Mouse (Mus musculus): ENCODE measurements around the gene Foxred2. TPM values are rescaled to one million over a fixed set of nuclear protein-coding genes. Genes with fewer than 3 reads are reported as not detected.
A peak's percentile ranks its signal among the peaks of the same experiment; 100 is the strongest.

The Foxred2 gene
- polyA plus RNA-seq, 1 experiment from 2014 or later: 1.0 TPM

DNA sequence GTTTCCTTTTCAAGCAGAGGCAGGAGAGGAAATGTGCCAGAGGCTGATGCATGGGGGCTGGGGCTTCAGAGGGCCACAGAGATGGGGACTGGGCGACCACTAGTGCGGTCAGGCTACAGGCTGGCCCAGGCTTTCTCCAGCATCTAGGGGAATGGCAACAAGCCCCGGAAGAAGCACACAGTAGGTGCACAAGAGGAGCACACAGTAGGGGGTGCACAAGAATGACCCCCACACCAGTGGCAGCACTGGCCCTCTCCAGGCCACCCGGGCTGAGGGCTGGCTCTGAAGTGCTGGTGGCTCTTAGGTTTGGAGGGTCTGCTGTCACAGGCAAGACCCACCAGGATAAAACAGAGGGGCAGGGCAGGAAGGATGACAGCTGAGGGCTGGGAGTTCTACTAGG, 41.2 kb downstream of the Foxred2 start:
- peaks cover 62% of the 10 kb centered on the region for H3K36me3 ChIP-seq

DNA sequence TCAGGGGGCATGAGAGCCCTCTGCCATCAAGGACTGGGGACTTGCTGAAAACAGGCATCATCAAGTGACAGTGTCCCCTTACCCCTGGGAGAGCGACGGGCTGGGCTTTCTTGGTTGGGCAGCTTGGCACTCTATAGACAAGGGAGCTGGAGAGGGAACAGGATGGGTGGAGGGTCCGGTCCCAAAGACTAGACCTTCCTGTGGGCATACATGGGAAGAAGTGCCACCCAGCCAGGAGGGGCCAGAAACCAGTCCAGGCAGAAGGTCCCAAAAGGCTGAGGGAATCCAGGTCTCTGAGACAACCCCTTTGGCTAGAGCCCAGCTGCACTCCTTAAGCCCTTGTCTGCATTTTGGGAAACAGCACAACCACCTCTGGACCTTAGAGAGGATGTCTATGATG, 42.0 kb downstream of the Foxred2 start:
- Histone ChIP-seq H3K9ac (no peak overlapping the region), H3K9me3 (replicated peaks) (no peaks in the 10 kb centered on the region), H3K4me1 (replicated peaks) (peaks cover 20% of the 10 kb centered on the region; the same call in 1 of the 2 replicates), H3K27me3 (no peaks in the 10 kb centered on the region), H3K4me3 (replicated peaks) (no peak overlapping the region), H3K36me3 (peaks cover 55% of the 10 kb centered on the region), H3K4me2 (no peak overlapping the region), H3K27ac (no peak overlapping the region)
- WGBS (ENCODE audit: insufficient replicate concordance): 89% methylated on average over 3 of the region's 3 CpGs
- DNase-seq (no peak), ATAC-seq (ENCODE audit: low read depth) (no peak)

More for the DNA sequence above, 41.2 kb downstream of the Foxred2 start:
- H3K9ac ChIP-seq: no peak overlapping the region
- no peak overlapping the region for H3K27ac ChIP-seq
- peaks cover 20% of the 10 kb centered on the region; the same call in 1 of the 2 replicates for H3K4me1 ChIP-seq (replicated peaks)
- 83% methylated on average over 4 of the region's 4 CpGs for WGBS (ENCODE audit: insufficient replicate concordance)
- ATAC-seq (ENCODE audit: low read depth) (no peak), DNase-seq (no peak)
- H3K4me2 ChIP-seq: no peak overlapping the region
- H3K27me3 ChIP-seq: no peaks in the 10 kb centered on the region
- no peaks in the 10 kb centered on the region for H3K9me3 ChIP-seq (replicated peaks)
- H3K4me3 ChIP-seq (replicated peaks): no peak overlapping the region

DNA sequence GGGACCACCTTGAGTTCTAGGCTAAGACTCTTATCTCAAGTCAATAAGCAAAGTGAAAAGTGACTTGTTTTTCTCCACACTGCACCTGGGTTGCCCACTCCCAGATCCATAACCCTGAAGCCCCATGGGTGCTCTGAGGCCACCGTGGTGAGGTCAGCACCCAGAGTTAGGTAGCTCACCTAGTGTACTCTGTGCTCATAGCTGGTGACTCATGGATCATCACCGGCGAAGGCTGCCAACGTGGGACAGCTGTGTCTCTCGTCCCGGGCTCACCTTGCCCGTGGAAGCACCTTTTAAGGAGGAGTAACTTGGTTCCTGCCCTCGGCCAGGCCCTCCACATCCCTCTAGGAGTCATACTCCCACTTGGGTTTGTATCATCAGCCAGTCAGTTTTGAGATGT, 43.5 kb downstream of the Foxred2 start:
- Histone ChIP-seq H3K27me3 (no peaks in the 10 kb centered on the region), H3K9ac (peak overlapping the region; percentile 19; the same call in 1 of the 2 replicates), H3K9me3 (replicated peaks) (no peaks in the 10 kb centered on the region), H3K4me1 (replicated peaks) (peaks cover 25% of the 10 kb centered on the region), H3K4me2 (no peak overlapping the region), H3K36me3 (peaks cover 44% of the 10 kb centered on the region), H3K4me3 (replicated peaks) (no peak overlapping the region), H3K27ac (peak overlapping the region; percentile 60)
- DNase-seq: no peak
- no peak for ATAC-seq (ENCODE audit: low read depth)
- 77% methylated on average over 8 of the region's 8 CpGs for WGBS (ENCODE audit: insufficient replicate concordance)

DNA sequence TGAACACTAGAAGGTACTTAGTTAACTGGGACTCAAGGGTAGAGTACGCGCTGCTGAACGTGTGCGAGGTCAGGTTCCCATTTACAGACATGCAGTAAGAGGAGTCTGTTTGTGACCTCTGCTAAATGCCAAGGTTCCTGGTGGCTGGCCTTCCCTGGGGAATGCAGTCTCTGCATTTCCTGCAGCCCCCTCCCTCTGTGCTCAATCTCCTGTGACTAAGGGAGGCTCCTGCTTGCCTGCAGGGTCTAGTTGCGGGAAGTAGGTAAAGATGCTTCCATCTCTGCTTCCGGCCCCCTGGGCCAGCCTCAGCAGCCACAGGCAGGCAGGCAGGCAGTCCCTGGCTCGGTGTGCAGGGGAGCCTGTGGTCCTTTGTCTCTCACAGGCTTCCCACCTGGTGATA, 43.9 kb downstream of the Foxred2 start:
- H3K36me3 ChIP-seq: peaks cover 39% of the 10 kb centered on the region
- no peaks in the 10 kb centered on the region for H3K27me3 ChIP-seq
- H3K9ac ChIP-seq: no peak overlapping the region
- H3K27ac ChIP-seq: peak overlapping the region; percentile 60
- peaks cover 27% of the 10 kb centered on the region for H3K4me1 ChIP-seq (replicated peaks)
- no peak overlapping the region for H3K4me2 ChIP-seq
- H3K9me3 ChIP-seq (replicated peaks): no peaks in the 10 kb centered on the region
- H3K4me3 ChIP-seq (replicated peaks): no peak overlapping the region
- DNase-seq (no peak), ATAC-seq (ENCODE audit: low read depth) (no peak)
- WGBS (ENCODE audit: insufficient replicate concordance): 55% methylated on average over 7 of the region's 7 CpGs

DNA sequence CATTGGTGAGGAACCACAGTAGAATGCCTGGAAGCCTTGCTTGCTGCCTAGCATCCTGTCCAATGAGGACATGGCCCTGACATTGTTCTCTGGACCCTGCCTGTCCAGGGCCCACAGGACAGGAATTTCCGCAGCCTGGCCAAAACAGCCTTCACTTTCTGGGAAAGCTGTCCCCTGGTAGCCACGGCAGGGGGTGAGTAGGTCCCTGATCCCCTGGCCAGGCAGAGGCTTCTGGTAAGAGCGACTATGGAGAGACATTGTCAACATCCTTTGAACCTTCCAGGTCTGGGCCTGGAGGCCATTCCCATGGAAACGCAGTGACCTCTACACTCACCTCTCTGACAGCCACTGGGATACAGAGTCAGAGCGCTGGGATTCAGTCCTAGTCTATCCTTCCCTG, 44.5 kb downstream of the Foxred2 start:
- Histone ChIP-seq H3K27me3 (peaks cover 4% of the 10 kb centered on the region; the same call in 1 of the 2 replicates), H3K4me2 (no peak overlapping the region), H3K9ac (no peak overlapping the region), H3K9me3 (replicated peaks) (no peaks in the 10 kb centered on the region), H3K4me3 (replicated peaks) (no peak overlapping the region), H3K27ac (peak overlapping the region; percentile 60), H3K4me1 (replicated peaks) (peaks cover 31% of the 10 kb centered on the region), H3K36me3 (peaks cover 37% of the 10 kb centered on the region)
- 46% methylated on average over 5 of the region's 5 CpGs for WGBS (ENCODE audit: insufficient replicate concordance)
- ATAC-seq (ENCODE audit: low read depth) (peak; percentile 59), DNase-seq (no peak)

DNA sequence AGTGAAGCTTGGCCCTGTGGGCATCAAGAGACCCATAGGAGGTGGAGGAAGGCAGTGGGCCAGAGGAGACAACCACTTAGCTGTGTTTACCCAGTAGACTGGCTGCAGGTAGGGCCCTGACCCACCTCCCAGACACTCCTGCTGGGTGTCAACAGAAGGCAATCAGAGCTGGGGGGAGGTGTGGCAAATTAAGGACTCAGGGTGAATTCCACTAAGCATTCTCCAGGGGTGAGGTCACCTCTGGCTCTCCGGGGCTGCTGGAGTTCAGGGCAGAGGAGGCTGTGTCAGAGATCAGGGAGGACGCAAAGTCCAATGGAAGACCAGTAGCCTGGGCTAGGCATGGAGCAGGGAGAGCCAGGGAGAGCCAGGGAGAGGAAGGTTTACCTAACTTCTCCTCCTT, 45.5 kb downstream of the Foxred2 start:
- Histone ChIP-seq H3K27ac (0 out of 2 replicates have a peak overlapping the region, but pooled peaks have one; percentile 60), H3K9ac (no peak overlapping the region), H3K4me1 (replicated peaks) (peaks cover 40% of the 10 kb centered on the region), H3K9me3 (replicated peaks) (no peaks in the 10 kb centered on the region), H3K4me2 (no peak overlapping the region), H3K4me3 (replicated peaks) (no peak overlapping the region), H3K36me3 (peaks cover 27% of the 10 kb centered on the region), H3K27me3 (peaks cover 13% of the 10 kb centered on the region)
- DNase-seq (no peak), ATAC-seq (ENCODE audit: low read depth) (peak; percentile 49)
- WGBS (ENCODE audit: insufficient replicate concordance): 43% methylated on average over 2 of the region's 2 CpGs

DNA sequence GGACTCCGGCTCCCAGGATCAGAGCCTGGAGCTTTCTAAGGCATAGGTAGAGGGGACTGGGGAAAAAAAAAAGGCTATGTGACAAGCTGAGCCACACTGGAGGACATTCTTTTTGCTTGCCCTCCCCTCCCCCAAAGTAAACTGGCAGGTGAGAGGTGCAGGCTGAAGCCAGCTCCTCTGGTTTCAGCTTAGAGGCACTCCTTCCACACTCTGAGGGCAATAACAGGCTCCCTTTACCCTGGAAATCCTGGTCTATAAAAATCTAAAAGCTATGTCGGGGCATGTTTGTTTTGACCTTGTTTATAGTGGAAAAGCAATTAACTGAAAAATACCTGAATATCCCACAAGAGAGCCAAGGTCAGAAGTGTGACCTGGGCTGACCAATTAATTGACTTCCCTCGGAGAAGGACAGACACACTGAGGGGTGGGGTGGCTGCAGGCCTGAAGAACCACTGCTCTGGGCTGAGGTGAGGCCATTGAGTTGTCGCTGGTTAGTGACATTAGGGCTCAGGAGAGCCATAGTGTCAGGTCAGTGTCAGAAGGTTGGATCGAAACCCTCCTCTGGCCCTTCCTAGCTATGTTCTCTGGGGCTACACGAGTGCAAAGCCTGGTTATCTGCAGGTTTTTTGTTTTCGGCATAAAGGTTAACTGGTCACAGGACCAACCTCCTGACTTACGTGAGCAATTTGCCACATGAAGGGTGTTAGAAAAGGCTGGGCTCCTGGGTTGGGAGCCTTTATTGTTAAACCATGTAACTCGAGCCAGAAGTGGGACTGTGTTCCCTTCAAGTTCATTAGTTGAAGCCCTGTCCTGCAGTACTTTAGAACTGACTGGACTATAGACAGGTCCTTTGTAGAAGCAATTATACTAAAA, 48.6 kb downstream of the Foxred2 start:
- Histone ChIP-seq H3K36me3 (no peaks in the 10 kb centered on the region), H3K27ac (no peak overlapping the region), H3K9me3 (replicated peaks) (no peaks in the 10 kb centered on the region), H3K27me3 (peaks cover 30% of the 10 kb centered on the region), H3K9ac (no peak overlapping the region), H3K4me2 (no peak overlapping the region), H3K4me3 (replicated peaks) (no peak overlapping the region), H3K4me1 (replicated peaks) (peaks cover 55% of the 10 kb centered on the region)
- no peak for DNase-seq
- WGBS (ENCODE audit: insufficient replicate concordance): 53% methylated on average over 9 of the region's 9 CpGs
- ATAC-seq (ENCODE audit: low read depth): no peak

DNA sequence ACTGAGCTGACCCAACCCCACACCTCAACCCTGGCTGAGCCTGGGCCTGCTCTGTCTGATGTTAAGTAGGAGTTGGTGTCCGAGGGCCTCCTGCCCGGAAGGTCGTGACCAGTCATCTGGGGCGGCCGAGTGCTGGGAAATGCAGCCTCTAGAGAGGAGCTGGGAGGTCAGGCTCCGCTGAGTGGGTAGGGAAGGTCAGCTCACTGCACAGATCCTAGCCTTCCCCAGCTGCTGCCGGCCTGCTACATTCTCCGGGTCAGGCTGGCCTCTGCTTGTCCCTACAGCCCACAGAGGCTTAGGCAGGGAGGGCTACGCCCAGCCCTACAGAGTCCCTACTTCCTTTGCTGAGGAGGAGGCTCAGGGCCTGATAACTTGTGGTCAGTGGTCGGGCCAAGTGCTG, 50.0 kb downstream of the Foxred2 start:
- no peaks in the 10 kb centered on the region for H3K36me3 ChIP-seq
- 48% methylated on average over 10 of the region's 10 CpGs for WGBS (ENCODE audit: insufficient replicate concordance)
- no peak overlapping the region for H3K27ac ChIP-seq
- H3K9ac ChIP-seq: no peak overlapping the region
- no peak overlapping the region for H3K4me3 ChIP-seq (replicated peaks)
- H3K9me3 ChIP-seq (replicated peaks): no peaks in the 10 kb centered on the region
- DNase-seq: no peak
- H3K4me2 ChIP-seq: no peak overlapping the region
- peaks cover 47% of the 10 kb centered on the region for H3K4me1 ChIP-seq (replicated peaks)
- H3K27me3 ChIP-seq: peaks cover 30% of the 10 kb centered on the region
- ATAC-seq (ENCODE audit: low read depth): 0 out of 2 replicates have a peak, but pooled peaks have one; percentile 19

DNA sequence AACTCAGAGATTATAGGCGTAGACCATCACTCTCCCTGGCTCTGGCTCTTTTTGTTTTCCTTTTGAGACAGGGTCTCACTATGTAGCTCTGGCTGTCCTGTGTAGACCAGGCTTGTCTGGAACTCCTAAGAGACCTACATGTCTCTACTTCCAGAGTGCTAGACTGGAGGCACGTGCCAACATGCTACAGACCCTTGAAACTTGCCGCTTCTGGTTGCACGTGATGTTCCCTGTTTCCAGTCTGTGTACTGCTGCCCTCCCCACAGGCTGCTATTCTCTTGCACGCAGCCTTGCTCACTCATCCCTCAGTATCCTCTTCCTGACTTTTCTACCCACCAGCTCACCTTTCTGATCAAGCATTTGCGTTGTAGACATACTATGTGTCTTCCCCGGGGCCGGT, 50.4 kb downstream of the Foxred2 start:
- H3K4me1 ChIP-seq (replicated peaks): peaks cover 46% of the 10 kb centered on the region
- ATAC-seq (ENCODE audit: low read depth): no peak
- peaks cover 30% of the 10 kb centered on the region for H3K27me3 ChIP-seq
- no peaks in the 10 kb centered on the region for H3K36me3 ChIP-seq
- WGBS (ENCODE audit: insufficient replicate concordance): 75% methylated on average over 8 of the region's 8 CpGs
- H3K27ac ChIP-seq: no peak overlapping the region
- no peak overlapping the region for H3K9ac ChIP-seq
- no peak for DNase-seq
- H3K9me3 ChIP-seq (replicated peaks): no peaks in the 10 kb centered on the region
- no peak overlapping the region for H3K4me3 ChIP-seq (replicated peaks)
- H3K4me2 ChIP-seq: no peak overlapping the region

DNA sequence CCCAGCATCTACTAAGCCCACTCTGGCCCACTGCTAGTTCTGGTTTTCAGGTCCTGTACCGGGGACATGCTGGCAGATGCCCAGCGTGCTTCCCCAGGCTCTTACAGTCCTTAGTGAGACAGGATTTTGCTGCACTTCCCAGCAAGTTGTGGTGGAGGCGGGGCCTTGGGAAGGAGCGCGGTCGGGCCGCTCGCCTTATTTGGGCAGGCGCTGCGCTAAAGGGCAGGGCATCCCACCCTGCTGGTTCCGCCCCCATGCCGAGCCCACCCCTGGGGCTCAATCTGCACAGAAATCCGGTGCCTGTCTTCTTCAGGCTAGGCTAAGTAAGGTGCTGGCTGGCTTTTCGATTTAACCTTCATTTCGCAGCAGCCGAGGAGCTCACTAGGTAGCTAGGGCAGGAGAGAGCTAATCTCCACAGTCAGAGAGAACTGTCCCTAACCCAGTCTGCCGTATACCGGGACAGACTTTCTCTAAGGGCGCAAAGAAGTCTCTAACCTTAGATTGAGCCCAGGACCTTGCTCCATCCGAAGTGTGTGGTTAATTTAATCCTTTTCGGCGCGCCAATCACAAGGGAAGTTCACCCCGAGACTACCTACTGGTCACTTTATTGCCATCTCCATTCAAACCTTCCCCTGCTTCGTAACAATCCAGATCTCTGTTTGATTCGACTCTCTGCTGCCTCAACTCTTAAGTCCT, 51.1 kb downstream of the Foxred2 start:
- Histone ChIP-seq H3K9me3 (replicated peaks) (no peaks in the 10 kb centered on the region), H3K9ac (peak overlapping the region; percentile 33; the same call in 1 of the 2 replicates), H3K27me3 (peaks cover 30% of the 10 kb centered on the region), H3K4me1 (replicated peaks) (peaks cover 41% of the 10 kb centered on the region), H3K4me3 (replicated peaks) (peak overlapping the region; percentile 28; the same call in 1 of the 2 replicates), H3K36me3 (no peaks in the 10 kb centered on the region), H3K4me2 (peak overlapping the region; percentile 57), H3K27ac (no peak overlapping the region)
- DNase-seq (peak; percentile 28), ATAC-seq (ENCODE audit: low read depth) (peak; percentile 59)
- 9% methylated on average over 26 of the region's 26 CpGs for WGBS (ENCODE audit: insufficient replicate concordance)

DNA sequence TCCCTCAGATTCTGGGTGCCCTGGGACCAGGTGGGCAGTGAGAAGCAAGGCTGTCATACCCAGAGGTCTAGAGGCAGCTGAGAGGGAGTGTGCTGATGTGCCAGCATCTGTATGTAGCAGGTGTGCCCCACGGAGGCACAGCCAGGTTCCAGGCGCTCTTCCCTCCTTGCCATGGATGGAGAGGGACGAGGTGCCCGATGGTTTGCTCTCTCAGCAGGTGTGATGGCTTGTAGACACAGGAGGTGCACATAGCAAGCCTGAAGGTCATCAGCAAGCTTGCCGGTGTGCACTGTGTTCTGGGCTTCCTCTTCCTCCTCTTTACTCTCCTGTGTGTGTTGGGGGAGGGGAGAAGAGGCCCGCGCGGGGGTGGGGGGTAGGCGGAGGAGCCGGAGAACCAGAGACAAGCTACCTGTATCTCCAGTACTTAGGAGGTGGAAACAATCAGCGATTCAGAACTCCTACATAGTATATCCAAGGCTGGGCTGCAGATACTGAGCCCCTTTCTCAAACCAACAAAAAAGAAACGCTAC, 52.1 kb downstream of the Foxred2 start:
- peaks cover 41% of the 10 kb centered on the region for H3K4me1 ChIP-seq (replicated peaks)
- peaks cover 30% of the 10 kb centered on the region for H3K27me3 ChIP-seq
- no peak overlapping the region for H3K4me3 ChIP-seq (replicated peaks)
- H3K9ac ChIP-seq: no peak overlapping the region
- DNase-seq (no peak), ATAC-seq (ENCODE audit: low read depth) (no peak)
- WGBS (ENCODE audit: insufficient replicate concordance): 18% methylated on average over 12 of the region's 12 CpGs
- H3K9me3 ChIP-seq (replicated peaks): no peaks in the 10 kb centered on the region
- H3K4me2 ChIP-seq: peak overlapping the region; percentile 57
- no peak overlapping the region for H3K27ac ChIP-seq
- no peaks in the 10 kb centered on the region for H3K36me3 ChIP-seq
